Mouse (Mus musculus) kidney, adult 8-10 months (tissue): ENCODE results near the gene Zfp868.
"Not testable (repeated sequence)": the region's sequence is repeated elsewhere in the genome, so short reads cannot be mapped to it uniquely, and the experiment has no call there.

ENCODE experiments used
- DNase-seq, 2 experiments: peaks; one replicate each; pipeline ENCODE4 v3.0.0; 2022

The Zfp868 gene

DNA sequence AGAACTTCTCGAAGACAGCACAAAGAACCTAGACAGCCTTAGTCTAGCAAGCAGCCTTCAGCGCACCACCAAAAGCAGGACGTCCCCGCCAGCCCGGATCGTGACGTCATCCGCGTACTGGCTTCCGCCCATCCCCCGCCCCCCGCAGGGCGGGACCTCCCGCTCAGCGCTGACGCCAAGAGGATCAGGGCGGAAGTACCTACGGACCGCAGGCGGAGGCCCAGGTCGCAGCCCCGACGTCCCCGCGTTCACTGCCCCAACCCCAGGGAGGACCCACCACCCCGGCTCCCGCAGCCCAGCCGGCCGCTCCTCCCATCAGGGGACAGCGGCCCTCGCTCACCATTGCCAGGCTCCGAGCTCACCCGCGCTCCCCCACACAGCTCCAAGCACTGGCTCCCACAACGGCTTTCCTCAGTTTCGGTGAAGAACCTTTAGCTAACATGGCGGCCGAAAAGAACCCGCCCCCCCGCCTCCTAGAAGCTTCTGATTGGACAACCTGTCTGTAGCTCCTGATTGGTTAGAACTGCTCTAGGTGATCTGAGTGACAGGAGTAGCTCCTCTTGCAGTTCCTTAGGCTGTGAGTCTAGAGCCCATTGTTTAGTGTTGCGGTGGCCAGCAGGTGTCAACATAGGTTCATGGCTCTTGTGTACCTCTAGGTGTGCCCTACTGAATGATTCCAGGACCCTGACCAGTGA is at the start of gene Zfp868:
Gene Zfp868 (minus strand): TSS at position 454 of the 695 bp plus-strand sequence.
- peak; percentile 97 for DNase-seq

DNA sequence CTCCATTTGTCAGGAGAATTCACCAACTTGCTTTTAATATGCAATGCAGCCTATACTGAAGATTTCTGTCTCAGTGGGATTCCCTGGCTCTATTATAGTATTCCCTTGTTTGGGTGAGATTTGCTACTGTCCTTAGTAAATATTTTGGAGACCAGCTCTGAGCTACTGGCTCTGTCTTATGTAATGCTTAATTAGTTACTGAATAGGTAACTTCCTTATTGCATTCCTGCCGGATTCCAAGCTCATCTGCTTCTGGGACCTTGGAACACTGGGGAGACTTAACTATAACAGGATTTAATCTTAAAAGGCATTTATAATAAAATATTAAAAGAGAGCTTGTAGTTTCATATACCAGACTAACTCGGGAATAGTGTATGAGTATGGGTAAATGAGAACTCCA is 39.7 kb upstream of the Zfp868 start:
- DNase-seq = peak; percentile 6 to 49

DNA sequence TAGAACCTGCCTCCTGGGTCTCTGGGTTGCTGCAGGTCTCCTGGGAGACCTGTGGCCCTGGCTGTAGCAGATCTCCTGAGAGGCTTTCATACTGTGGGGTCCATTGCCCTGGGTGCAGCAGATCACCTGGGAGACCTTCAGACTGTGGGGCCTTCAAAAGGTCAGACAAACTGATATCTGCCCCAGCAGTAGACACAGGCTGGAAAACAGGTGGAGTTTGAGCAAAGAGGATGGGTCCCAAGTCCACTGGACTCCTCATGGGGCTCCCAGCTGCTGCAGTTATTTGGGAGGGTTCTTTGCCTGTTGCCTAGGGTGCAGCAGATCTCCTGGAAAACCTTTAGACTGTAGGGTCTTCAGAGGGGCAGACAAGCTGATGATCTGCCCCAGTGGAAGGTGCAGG is 35.9 kb upstream of the Zfp868 start:
- no peak for DNase-seq

GRCm38 (mm10) chr8:69654358-69654981 is 29.1 kb upstream of the Zfp868 start, which contains the start of gene Zfp964:
TSS of gene Zfp964 (plus strand) at chr8:69654479.
- DNase-seq = peak; percentile 94

- DNase-seq = no peak
Measured at GRCm38 (mm10) chr8:69653808-69654357, 28.5 kb upstream of the Zfp868 start.

- no peak for DNase-seq
Measured at GRCm38 (mm10) chr8:69618078-69618477, 7.3 kb downstream of the Zfp868 start.

GRCm38 (mm10) chr8:69614687-69615086 is 10.7 kb downstream of the Zfp868 start:
- no peak for DNase-seq

- DNase-seq = not testable (repeated sequence)
Measured at GRCm38 (mm10) chr8:69597598-69597997, 27.8 kb downstream of the Zfp868 start.

GRCm38 (mm10) chr8:69584611-69585202 is 40.6 kb downstream of the Zfp868 start:
- peak; percentile 6 to 29 for DNase-seq

DNA sequence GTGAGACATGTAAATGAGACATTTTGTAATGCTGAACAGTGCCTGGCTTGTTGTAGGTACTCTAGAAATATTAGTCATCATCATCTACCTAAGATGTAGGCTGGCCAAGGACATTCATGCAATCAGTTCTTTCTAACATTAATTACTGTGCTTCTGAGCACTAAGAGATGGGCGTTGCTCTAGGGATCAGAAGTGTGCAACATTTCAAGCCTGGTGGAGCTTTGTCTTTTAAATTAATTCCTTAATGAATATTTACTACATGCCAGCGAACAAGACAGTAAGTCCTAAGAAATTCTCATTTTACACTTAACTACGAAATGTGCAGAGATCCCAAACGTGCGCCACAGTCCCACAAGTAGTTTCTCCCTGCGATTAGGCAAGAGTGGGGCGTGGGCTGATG is 41.1 kb downstream of the Zfp868 start:
- DNase-seq = not testable (repeated sequence)
